ENCODE assay signal across 8 mouse cellular contexts in the genomic region with DNA sequence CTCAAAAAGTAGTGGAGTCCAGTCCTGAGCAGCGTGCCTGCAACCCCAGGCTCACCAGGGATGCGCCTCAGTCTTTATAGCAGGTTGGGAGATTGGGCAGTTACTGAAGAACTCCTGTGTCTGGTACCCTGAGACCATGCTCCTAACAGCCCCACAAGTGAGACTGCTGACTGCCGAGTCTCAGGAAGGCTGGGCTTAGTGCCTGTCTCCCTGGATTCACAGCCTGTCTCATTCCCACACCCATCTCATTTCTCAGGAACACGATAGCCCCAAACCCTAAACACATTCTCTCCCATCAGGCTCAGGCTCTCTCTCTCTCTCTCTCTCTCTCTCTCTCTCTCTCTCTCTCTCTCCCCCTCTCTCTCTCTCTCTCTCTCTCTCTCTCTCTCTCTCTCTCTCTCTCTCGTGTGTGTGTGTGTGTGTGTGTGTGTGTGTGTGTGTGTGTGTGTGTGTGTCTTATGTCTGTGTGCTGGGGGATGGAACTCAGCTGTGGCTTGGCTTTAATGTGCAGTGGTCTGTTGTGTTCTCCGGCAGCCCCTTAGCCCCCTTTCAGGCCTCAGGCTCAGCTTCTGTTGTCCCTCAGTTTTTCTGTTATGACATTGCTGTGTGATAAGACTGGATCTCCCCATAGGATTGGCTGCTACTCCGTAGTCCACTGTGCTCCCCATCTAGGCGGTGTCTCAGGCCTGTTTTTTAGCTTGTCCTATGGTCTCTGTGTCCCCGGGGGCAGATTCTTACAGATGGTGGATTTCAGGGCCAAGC. TPM values are rescaled to one million over a fixed set of nuclear protein-coding genes. Genes with fewer than 3 reads are reported as not detected.
DNase-seq lines count a peak whose midpoint lies in the region; ATAC-seq and TF ChIP-seq lines count a peak whose summit lies in the region.

No protein-coding gene starts in this region.

- peak overlapping the region; percentile 29 for H3K27ac ChIP-seq in heart, adult 2 months
- 0 out of 2 replicates have a peak overlapping the region, but pooled peaks have one; percentile 23 for H3K27ac ChIP-seq in liver, embryonic 11.5 days (ENCODE audit: low read depth, low read length)
- no peak overlapping the region for H3K27ac ChIP-seq in liver, postnatal 0 days (ENCODE audit: low read depth)
- 0 out of 2 replicates have a peak overlapping the region, but pooled peaks have one; percentile 54 for H3K27ac ChIP-seq in forebrain, postnatal 0 days (ENCODE audit: low read depth, low read length)
- H3K27ac ChIP-seq in midbrain, postnatal 0 days (ENCODE audit: low read depth, low read length), result peak overlapping the region; percentile 34; the same call in 1 of the 2 replicates

- no peak for DNase-seq in heart, adult 2 months
- DNase-seq in heart, adult 8-10 months (ENCODE audit: low spot score), result no peak
- no peak for DNase-seq in liver, embryonic 11.5 days (ENCODE audit: low spot score)
- DNase-seq in liver, postnatal 0 days, result no peak
- no peak for DNase-seq in forebrain, postnatal 0 days
- no peak for DNase-seq in midbrain, postnatal 0 days (ENCODE audit: low spot score)
- no peak for DNase-seq in adrenal gland, postnatal 14 days
- DNase-seq in cerebellum, postnatal 4 days (ENCODE audit: low spot score in 2 of 2), result no peak

- H3K4me1 ChIP-seq in heart, adult 2 months (ENCODE audit: control insufficient read depth, insufficient read depth, low read length), result peaks cover 20% of the 10 kb centered on the region
- H3K4me1 ChIP-seq in liver, embryonic 11.5 days (replicated peaks; ENCODE audit: control insufficient read depth, insufficient read depth, low read length), result peaks cover 19% of the 10 kb centered on the region
- H3K4me1 ChIP-seq in liver, postnatal 0 days (ENCODE audit: insufficient read depth), result no peaks in the 10 kb centered on the region
- peaks cover 11% of the 10 kb centered on the region; the same call in 1 of the 2 replicates for H3K4me1 ChIP-seq in forebrain, postnatal 0 days (ENCODE audit: insufficient read depth)
- peaks cover 8% of the 10 kb centered on the region for H3K4me1 ChIP-seq in midbrain, postnatal 0 days (ENCODE audit: insufficient read depth, low read length)

- H3K9me3 ChIP-seq in liver, embryonic 11.5 days (ENCODE audit: control insufficient read depth, low read length), result no peaks in the 10 kb centered on the region
- H3K9me3 ChIP-seq in liver, postnatal 0 days (ENCODE audit: low read length), result no peaks in the 10 kb centered on the region
- no peaks in the 10 kb centered on the region for H3K9me3 ChIP-seq in forebrain, postnatal 0 days (ENCODE audit: low read length)
- no peaks in the 10 kb centered on the region for H3K9me3 ChIP-seq in midbrain, postnatal 0 days (ENCODE audit: low read length)

- TF ChIP-seq EP300 in heart, adult 2 months (IDR thresholded peaks at IDR 0.05; ENCODE audit: insufficient read depth, low read depth, low read length), result no peak
- no peak for TF ChIP-seq EP300 in liver, postnatal 0 days (IDR thresholded peaks at IDR 0.05; ENCODE audit: low read depth)

- WGBS in heart, adult 2 months, result 47% methylated on average over 8 of the region's 9 CpGs
- 68% methylated on average over 8 of the region's 9 CpGs for WGBS in liver, embryonic 11.5 days
- 74% methylated on average over 9 of the region's 9 CpGs for WGBS in liver, postnatal 0 days (ENCODE audit: insufficient replicate concordance)
- WGBS in forebrain, postnatal 0 days, result 57% methylated on average over 9 of the region's 9 CpGs
- WGBS in midbrain, postnatal 0 days, result 48% methylated on average over 9 of the region's 9 CpGs

- intact Hi-C loops in heart, adult 2 months (cut with DNase I), result no loop called here

- H3K4me3 ChIP-seq in heart, adult 2 months, result no peak overlapping the region
- H3K4me3 ChIP-seq in liver, embryonic 11.5 days (ENCODE audit: low read depth, low read length), result no peak overlapping the region
- H3K4me3 ChIP-seq in liver, postnatal 0 days (ENCODE audit: low read depth, low read length), result no peak overlapping the region
- H3K4me3 ChIP-seq in forebrain, postnatal 0 days (ENCODE audit: low read depth, low read length), result no peak overlapping the region
- H3K4me3 ChIP-seq in midbrain, postnatal 0 days (ENCODE audit: low read depth, low read length), result no peak overlapping the region

- no peak for TF ChIP-seq CTCF in heart, adult 2 months (IDR thresholded peaks at IDR 0.05)
- no peak for TF ChIP-seq CTCF in liver, postnatal 0 days (IDR thresholded peaks at IDR 0.05; ENCODE audit: low read depth)
- no peak for TF ChIP-seq CTCF in forebrain, postnatal 0 days (IDR thresholded peaks at IDR 0.05; ENCODE audit: low read depth)
- TF ChIP-seq CTCF in midbrain, postnatal 0 days (IDR thresholded peaks at IDR 0.05), result no peak

- H3K27me3 ChIP-seq in heart, adult 2 months (ENCODE audit: control insufficient read depth, insufficient read depth, low read length), result no peaks in the 10 kb centered on the region
- no peaks in the 10 kb centered on the region for H3K27me3 ChIP-seq in liver, embryonic 11.5 days (replicated peaks; ENCODE audit: control insufficient read depth, insufficient read depth, low read length)
- no peaks in the 10 kb centered on the region for H3K27me3 ChIP-seq in liver, postnatal 0 days (ENCODE audit: insufficient read depth, low read length)
- no peaks in the 10 kb centered on the region for H3K27me3 ChIP-seq in forebrain, postnatal 0 days (ENCODE audit: insufficient read depth, low read length)
- H3K27me3 ChIP-seq in midbrain, postnatal 0 days (ENCODE audit: insufficient read depth, low read length), result no peaks in the 10 kb centered on the region

- TF ChIP-seq POLR2A in heart, adult 2 months (IDR thresholded peaks at IDR 0.05; ENCODE audit: insufficient read depth, low read depth, low read length), result no peak

- H3K79me2 ChIP-seq in heart, adult 2 months (replicated peaks; ENCODE audit: control insufficient read depth, insufficient read depth, low read length), result peaks cover 13% of the 10 kb centered on the region

- no peak overlapping the region for H3K4me2 ChIP-seq in liver, embryonic 11.5 days
- H3K4me2 ChIP-seq in liver, postnatal 0 days (ENCODE audit: low read depth, low read length), result no peak overlapping the region
- no peak overlapping the region for H3K4me2 ChIP-seq in forebrain, postnatal 0 days (ENCODE audit: low read depth)
- no peak overlapping the region for H3K4me2 ChIP-seq in midbrain, postnatal 0 days (ENCODE audit: low read depth, low read length, poor library complexity, severe bottlenecking)

- ATAC-seq in liver, embryonic 11.5 days (replicated peaks; ENCODE audit: low FRiP score), result no peak
- no peak for ATAC-seq in liver, postnatal 0 days
- 0 out of 2 replicates have a peak, but pooled peaks have one; percentile 14 for ATAC-seq in forebrain, postnatal 0 days
- no peak for ATAC-seq in midbrain, postnatal 0 days (ENCODE audit: low FRiP score)

- peaks cover 3% of the 10 kb centered on the region; the same call in 1 of the 2 replicates for H3K36me3 ChIP-seq in heart, adult 2 months (ENCODE audit: control insufficient read depth, insufficient read depth, low read length)
- H3K36me3 ChIP-seq in liver, embryonic 11.5 days (ENCODE audit: control insufficient read depth, insufficient read depth, low read length), result peaks cover 19% of the 10 kb centered on the region
- H3K36me3 ChIP-seq in liver, postnatal 0 days (replicated peaks; ENCODE audit: insufficient read depth, low read length), result peaks cover 24% of the 10 kb centered on the region
- peaks cover 31% of the 10 kb centered on the region for H3K36me3 ChIP-seq in forebrain, postnatal 0 days (ENCODE audit: insufficient read depth)
- peaks cover 27% of the 10 kb centered on the region for H3K36me3 ChIP-seq in midbrain, postnatal 0 days (ENCODE audit: insufficient read depth, low read length)

- H3K9ac ChIP-seq in heart, adult 2 months (ENCODE audit: low read depth, low read length), result peak overlapping the region; percentile 9; the same call in 1 of the 2 replicates
- no peak overlapping the region for H3K9ac ChIP-seq in liver, embryonic 11.5 days (ENCODE audit: low read depth, low read length)
- no peak overlapping the region for H3K9ac ChIP-seq in liver, postnatal 0 days (replicated peaks)
- H3K9ac ChIP-seq in forebrain, postnatal 0 days, result no peak overlapping the region
- no peak overlapping the region for H3K9ac ChIP-seq in midbrain, postnatal 0 days (replicated peaks; ENCODE audit: low read length, poor library complexity, severe bottlenecking)

RNA-seq across cellular contexts. Expression of gene Klc1, which starts 11.3 kb away (rescaled TPM):
- total RNA-seq in heart, adult 2 months (2021), result 10 to 100 TPM; 83.8 to 83.9 TPM
- 80.8 and 105 TPM in 2 replicates for polyA plus RNA-seq in heart, adult 2 months (2012; rRNA removed)
- total RNA-seq in heart, adult 8-10 months (2022), result 10 to 100 TPM; 73.6 to 90.4 (median 83.5) TPM
- 56.8 and 59.3 TPM in 2 replicates for polyA plus RNA-seq in liver, embryonic 11.5 days (2014; fragmentation: Nextera tagmentation; extraction: Ambion mirVana)
- polyA plus RNA-seq in liver, postnatal 0 days (2015; fragmentation: Nextera tagmentation; extraction: Ambion mirVana), result 9.6 and 10.7 TPM in 2 replicates
- total RNA-seq in forebrain, postnatal 0 days (2014; rRNA removed), result 596 and 608 TPM in 2 replicates
- polyA plus RNA-seq in forebrain, postnatal 0 days (2015; fragmentation: Nextera tagmentation; extraction: Ambion mirVana), result 592 and 640 TPM in 2 replicates
- total RNA-seq in midbrain, postnatal 0 days (2014; rRNA removed), result 509 and 579 TPM in 2 replicates
- polyA plus RNA-seq in midbrain, postnatal 0 days (2015; fragmentation: Nextera tagmentation; extraction: Ambion mirVana), result 653 and 669 TPM in 2 replicates
- 99.9 and 115 TPM in 2 replicates for total RNA-seq in adrenal gland, postnatal 14 days (2021)

RNA-seq across cellular contexts. Expression of gene Xrcc3, which starts 43.7 kb away (rescaled TPM):
- 1 to 10 TPM; 1.4 to 1.8 TPM for total RNA-seq in heart, adult 2 months (2021)
- 2.1 and 2.8 TPM in 2 replicates for polyA plus RNA-seq in heart, adult 2 months (2012; rRNA removed)
- 1 to 10 TPM in 1 of 4 experiments, under 1 TPM in 3; 0.54 to 1.1 (median 0.77) TPM for total RNA-seq in heart, adult 8-10 months (2022)
- 20.0 and 20.9 TPM in 2 replicates for polyA plus RNA-seq in liver, embryonic 11.5 days (2014; fragmentation: Nextera tagmentation; extraction: Ambion mirVana)
- 2.0 and 2.1 TPM in 2 replicates for polyA plus RNA-seq in liver, postnatal 0 days (2015; fragmentation: Nextera tagmentation; extraction: Ambion mirVana)
- total RNA-seq in forebrain, postnatal 0 days (2014; rRNA removed), result 2.5 and 7.2 TPM in 2 replicates
- polyA plus RNA-seq in forebrain, postnatal 0 days (2015; fragmentation: Nextera tagmentation; extraction: Ambion mirVana), result 1.8 and 3.5 TPM in 2 replicates
- 4.1 and 5.4 TPM in 2 replicates for total RNA-seq in midbrain, postnatal 0 days (2014; rRNA removed)
- 1.7 and 2.5 TPM in 2 replicates for polyA plus RNA-seq in midbrain, postnatal 0 days (2015; fragmentation: Nextera tagmentation; extraction: Ambion mirVana)
- 18.6 and 20.8 TPM in 2 replicates for total RNA-seq in adrenal gland, postnatal 14 days (2021)

RNA-seq across cellular contexts. Expression of gene Zfyve21, which starts 44.0 kb away (rescaled TPM):
- 10 to 100 TPM; 65.1 to 74.8 TPM for total RNA-seq in heart, adult 2 months (2021)
- polyA plus RNA-seq in heart, adult 2 months (2012; rRNA removed), result 71.9 and 89.6 TPM in 2 replicates
- 10 to 100 TPM; 57.5 to 90.1 (median 67.6) TPM for total RNA-seq in heart, adult 8-10 months (2022)
- polyA plus RNA-seq in liver, embryonic 11.5 days (2014; fragmentation: Nextera tagmentation; extraction: Ambion mirVana), result 95.5 and 95.6 TPM in 2 replicates
- polyA plus RNA-seq in liver, postnatal 0 days (2015; fragmentation: Nextera tagmentation; extraction: Ambion mirVana), result 53.3 and 60.0 TPM in 2 replicates
- 21.2 and 24.9 TPM in 2 replicates for total RNA-seq in forebrain, postnatal 0 days (2014; rRNA removed)
- polyA plus RNA-seq in forebrain, postnatal 0 days (2015; fragmentation: Nextera tagmentation; extraction: Ambion mirVana), result 27.3 and 29.5 TPM in 2 replicates
- total RNA-seq in midbrain, postnatal 0 days (2014; rRNA removed), result 30.6 and 30.9 TPM in 2 replicates
- polyA plus RNA-seq in midbrain, postnatal 0 days (2015; fragmentation: Nextera tagmentation; extraction: Ambion mirVana), result 29.7 and 37.2 TPM in 2 replicates
- total RNA-seq in adrenal gland, postnatal 14 days (2021), result 91.0 and 96.9 TPM in 2 replicates

RNA-seq across cellular contexts. Expression of gene Apopt1, which starts 56.9 kb away (rescaled TPM):
- 10 to 100 TPM; 32.0 to 36.3 TPM for total RNA-seq in heart, adult 2 months (2021)
- 31.4 and 31.7 TPM in 2 replicates for polyA plus RNA-seq in heart, adult 2 months (2012; rRNA removed)
- 10 to 100 TPM; 33.7 to 37.7 (median 35.0) TPM for total RNA-seq in heart, adult 8-10 months (2022)
- polyA plus RNA-seq in liver, embryonic 11.5 days (2014; fragmentation: Nextera tagmentation; extraction: Ambion mirVana), result 60.3 and 67.7 TPM in 2 replicates
- 21.5 and 22.1 TPM in 2 replicates for polyA plus RNA-seq in liver, postnatal 0 days (2015; fragmentation: Nextera tagmentation; extraction: Ambion mirVana)
- 27.8 and 30.1 TPM in 2 replicates for total RNA-seq in forebrain, postnatal 0 days (2014; rRNA removed)
- polyA plus RNA-seq in forebrain, postnatal 0 days (2015; fragmentation: Nextera tagmentation; extraction: Ambion mirVana), result 52.7 and 59.8 TPM in 2 replicates
- 17.9 and 27.8 TPM in 2 replicates for total RNA-seq in midbrain, postnatal 0 days (2014; rRNA removed)
- polyA plus RNA-seq in midbrain, postnatal 0 days (2015; fragmentation: Nextera tagmentation; extraction: Ambion mirVana), result 63.1 and 67.0 TPM in 2 replicates
- 72.5 and 73.3 TPM in 2 replicates for total RNA-seq in adrenal gland, postnatal 14 days (2021)

RNA-seq across cellular contexts. Expression of gene Bag5, which starts 56.9 kb away (rescaled TPM):
- 10 to 100 TPM; 18.8 to 22.8 TPM for total RNA-seq in heart, adult 2 months (2021)
- polyA plus RNA-seq in heart, adult 2 months (2012; rRNA removed), result 9.8 and 15.9 TPM in 2 replicates
- total RNA-seq in heart, adult 8-10 months (2022), result 10 to 100 TPM; 18.9 to 20.1 (median 19.6) TPM
- polyA plus RNA-seq in liver, embryonic 11.5 days (2014; fragmentation: Nextera tagmentation; extraction: Ambion mirVana), result 41.0 and 44.7 TPM in 2 replicates
- polyA plus RNA-seq in liver, postnatal 0 days (2015; fragmentation: Nextera tagmentation; extraction: Ambion mirVana), result 16.7 TPM in 2 replicates
- total RNA-seq in forebrain, postnatal 0 days (2014; rRNA removed), result 50.6 and 54.2 TPM in 2 replicates
- polyA plus RNA-seq in forebrain, postnatal 0 days (2015; fragmentation: Nextera tagmentation; extraction: Ambion mirVana), result 60.7 and 71.2 TPM in 2 replicates
- 28.7 and 43.5 TPM in 2 replicates for total RNA-seq in midbrain, postnatal 0 days (2014; rRNA removed)
- 68.7 and 70.8 TPM in 2 replicates for polyA plus RNA-seq in midbrain, postnatal 0 days (2015; fragmentation: Nextera tagmentation; extraction: Ambion mirVana)
- 32.5 and 34.6 TPM in 2 replicates for total RNA-seq in adrenal gland, postnatal 14 days (2021)
